Mouse (Mus musculus): ENCODE measurements around the gene Atp1a3. TPM values are rescaled to one million over a fixed set of nuclear protein-coding genes. Genes with fewer than 3 reads are reported as not detected.

Atp1a3 gene
- polyA plus RNA-seq, 1 experiment from 2014 or later, result 3.2 TPM

GRCm38 (mm10) chr7:24944257-24944950 lies 61.4 kb downstream of the Atp1a3 start, which contains the start of gene Gm4881:
Gene Gm4881, minus strand, starts transcription at chr7:24944494.
- Histone ChIP-seq H3K9ac (replicated peaks; ENCODE audit: low read depth, low read length) (no peak within 1 kb of the TSS), H3K4me3 (ENCODE audit: low read depth, low read length) (peak within 1 kb of the TSS; percentile 32), H3K27ac (ENCODE audit: low read length) (no peak within 1 kb of the TSS), H3K4me2 (replicated peaks; ENCODE audit: low read depth, low read length) (peak within 1 kb of the TSS; percentile 67), H3K36me3 (ENCODE audit: control insufficient read depth, insufficient read depth, low read length) (no peaks in the 10 kb centered on the region), H3K4me1 (ENCODE audit: control insufficient read depth, insufficient read depth, low read length) (no peaks in the 10 kb centered on the region), H3K9me3 (ENCODE audit: control insufficient read depth, low read depth, low read length) (no peaks in the 10 kb centered on the region), H3K27me3 (ENCODE audit: control insufficient read depth, insufficient read depth, low read length) (peaks cover 71% of the 10 kb centered on the region)
- under 1% methylated on average over 70 of the region's 72 CpGs for WGBS
- ATAC-seq (ENCODE audit: insufficient number of reproducible peaks, insufficient read depth, low FRiP score, low read depth), result no peak

- Histone ChIP-seq H3K36me3 (ENCODE audit: control insufficient read depth, insufficient read depth, low read length) (no peaks in the 10 kb centered on the region), H3K9ac (replicated peaks; ENCODE audit: low read depth, low read length) (no peak overlapping the region), H3K9me3 (ENCODE audit: control insufficient read depth, low read depth, low read length) (no peaks in the 10 kb centered on the region), H3K4me2 (replicated peaks; ENCODE audit: low read depth, low read length) (no peak overlapping the region), H3K4me3 (ENCODE audit: low read depth, low read length) (no peak overlapping the region; the same call in 1 of the 2 replicates), H3K4me1 (ENCODE audit: control insufficient read depth, insufficient read depth, low read length) (no peaks in the 10 kb centered on the region), H3K27me3 (ENCODE audit: control insufficient read depth, insufficient read depth, low read length) (peaks cover 65% of the 10 kb centered on the region), H3K27ac (ENCODE audit: low read length) (no peak overlapping the region)
- WGBS, result 11% methylated on average over 6 of the region's 6 CpGs
- ATAC-seq (ENCODE audit: insufficient number of reproducible peaks, insufficient read depth, low FRiP score, low read depth), result no peak
Measured at GRCm38 (mm10) chr7:24943641-24944040, 62.1 kb downstream of the Atp1a3 start.

- no peaks in the 10 kb centered on the region for H3K9me3 ChIP-seq (ENCODE audit: control insufficient read depth, low read depth, low read length)
- peaks cover 6% of the 10 kb centered on the region; the same call in 1 of the 2 replicates for H3K36me3 ChIP-seq (ENCODE audit: control insufficient read depth, insufficient read depth, low read length)
- 0% methylated on average over 14 of the region's 15 CpGs for WGBS
- H3K4me1 ChIP-seq (ENCODE audit: control insufficient read depth, insufficient read depth, low read length), result no peaks in the 10 kb centered on the region
- ATAC-seq (ENCODE audit: insufficient number of reproducible peaks, insufficient read depth, low FRiP score, low read depth), result no peak
- no peak overlapping the region for H3K4me3 ChIP-seq (ENCODE audit: low read depth, low read length)
- H3K4me2 ChIP-seq (replicated peaks; ENCODE audit: low read depth, low read length), result no peak overlapping the region
- no peak overlapping the region for H3K9ac ChIP-seq (replicated peaks; ENCODE audit: low read depth, low read length)
- no peak overlapping the region for H3K27ac ChIP-seq (ENCODE audit: low read length)
- peaks cover 48% of the 10 kb centered on the region for H3K27me3 ChIP-seq (ENCODE audit: control insufficient read depth, insufficient read depth, low read length)
Measured at GRCm38 (mm10) chr7:24931651-24932050, 74.1 kb downstream of the Atp1a3 start.

GRCm38 (mm10) chr7:24930475-24930874 lies 75.3 kb downstream of the Atp1a3 start:
- no peaks in the 10 kb centered on the region for H3K9me3 ChIP-seq (ENCODE audit: control insufficient read depth, low read depth, low read length)
- H3K4me3 ChIP-seq (ENCODE audit: low read depth, low read length), result no peak overlapping the region
- peaks cover 48% of the 10 kb centered on the region for H3K27me3 ChIP-seq (ENCODE audit: control insufficient read depth, insufficient read depth, low read length)
- no peaks in the 10 kb centered on the region for H3K4me1 ChIP-seq (ENCODE audit: control insufficient read depth, insufficient read depth, low read length)
- 50% methylated on average over 6 of the region's 6 CpGs for WGBS
- no peak overlapping the region for H3K4me2 ChIP-seq (replicated peaks; ENCODE audit: low read depth, low read length)
- no peak overlapping the region for H3K9ac ChIP-seq (replicated peaks; ENCODE audit: low read depth, low read length)
- ATAC-seq (ENCODE audit: insufficient number of reproducible peaks, insufficient read depth, low FRiP score, low read depth), result no peak
- peaks cover 9% of the 10 kb centered on the region; the same call in 1 of the 2 replicates for H3K36me3 ChIP-seq (ENCODE audit: control insufficient read depth, insufficient read depth, low read length)
- no peak overlapping the region for H3K27ac ChIP-seq (ENCODE audit: low read length)

Small RNA genes within 50 kb of the gene (microRNA-seq; reads per million reads assigned to microRNA genes)
- gene Mir7046, result not detected
- not detected for gene Mir7047

Other genes starting within 250 kb of the Atp1a3 start
- gene Cd177, start 245.6 kb downstream of the Atp1a3 start, polyA plus RNA-seq (2014; fragmentation: Nextera tagmentation; extraction: Ambion mirVana), result 0.67 and 1.3 TPM in 2 replicates
- gene Ceacam10, start 228.8 kb downstream of the Atp1a3 start, polyA plus RNA-seq (2014; fragmentation: Nextera tagmentation; extraction: Ambion mirVana), result not detected in 2 replicates
- 15.6 and 16.7 TPM in 2 replicates for gene Gm9844, start 143.7 kb downstream of the Atp1a3 start, polyA plus RNA-seq (2014; fragmentation: Nextera tagmentation; extraction: Ambion mirVana)
- not detected in 2 replicates for gene Lypd4, start 136.0 kb downstream of the Atp1a3 start, polyA plus RNA-seq (2014; fragmentation: Nextera tagmentation; extraction: Ambion mirVana)
- not detected in 2 replicates for gene Dmrtc2, start 135.9 kb downstream of the Atp1a3 start, polyA plus RNA-seq (2014; fragmentation: Nextera tagmentation; extraction: Ambion mirVana)
- 3,189 and 3,445 TPM in 2 replicates for gene Rps19, start 121.6 kb downstream of the Atp1a3 start, polyA plus RNA-seq (2014; fragmentation: Nextera tagmentation; extraction: Ambion mirVana)
- 0.33 TPM in 1 of 2 replicates, not detected in the other for gene Cd79a, start 108.6 kb downstream of the Atp1a3 start, polyA plus RNA-seq (2014; fragmentation: Nextera tagmentation; extraction: Ambion mirVana)
- 88.8 and 89.9 TPM in 2 replicates for gene Arhgef1, start 103.0 kb downstream of the Atp1a3 start, polyA plus RNA-seq (2014; fragmentation: Nextera tagmentation; extraction: Ambion mirVana)
- gene Gm4881, start 61.5 kb downstream of the Atp1a3 start, polyA plus RNA-seq (2014; fragmentation: Nextera tagmentation; extraction: Ambion mirVana), result not detected in 2 replicates
- gene Rabac1, start 33.2 kb downstream of the Atp1a3 start, polyA plus RNA-seq (2014; fragmentation: Nextera tagmentation; extraction: Ambion mirVana), result 191 and 198 TPM in 2 replicates
- gene Grik5, start 66.4 kb upstream of the Atp1a3 start, polyA plus RNA-seq (2014; fragmentation: Nextera tagmentation; extraction: Ambion mirVana), result 12.3 and 13.0 TPM in 2 replicates
- 25.9 and 27.9 TPM in 2 replicates for gene Zfp574, start 66.6 kb upstream of the Atp1a3 start, polyA plus RNA-seq (2014; fragmentation: Nextera tagmentation; extraction: Ambion mirVana)
- gene Pou2f2, start 173.8 kb upstream of the Atp1a3 start, polyA plus RNA-seq (2014; fragmentation: Nextera tagmentation; extraction: Ambion mirVana), result 1.8 and 2.3 TPM in 2 replicates
- 7.5 and 8.7 TPM in 2 replicates for gene Dedd2, start 214.7 kb upstream of the Atp1a3 start, polyA plus RNA-seq (2014; fragmentation: Nextera tagmentation; extraction: Ambion mirVana)
- 3.7 and 4.2 TPM in 2 replicates for gene Zfp526, start 215.5 kb upstream of the Atp1a3 start, polyA plus RNA-seq (2014; fragmentation: Nextera tagmentation; extraction: Ambion mirVana)
- gene Gsk3a, start 231.9 kb upstream of the Atp1a3 start, polyA plus RNA-seq (2014; fragmentation: Nextera tagmentation; extraction: Ambion mirVana), result 14.7 and 15.9 TPM in 2 replicates
- gene Erf, start 244.8 kb upstream of the Atp1a3 start, polyA plus RNA-seq (2014; fragmentation: Nextera tagmentation; extraction: Ambion mirVana), result 25.8 and 27.7 TPM in 2 replicates

Data from stomach, embryonic 14.5 days (tissue).